Mouse (Mus musculus): ENCODE measurements at regions not wholly inside any gene's neighbourhood (a gene's known extent, or its start where the extent isn't known, plus 50 kb on each side); places are given as distances from the start of the nearest gene placed in this dataset.

DNA sequence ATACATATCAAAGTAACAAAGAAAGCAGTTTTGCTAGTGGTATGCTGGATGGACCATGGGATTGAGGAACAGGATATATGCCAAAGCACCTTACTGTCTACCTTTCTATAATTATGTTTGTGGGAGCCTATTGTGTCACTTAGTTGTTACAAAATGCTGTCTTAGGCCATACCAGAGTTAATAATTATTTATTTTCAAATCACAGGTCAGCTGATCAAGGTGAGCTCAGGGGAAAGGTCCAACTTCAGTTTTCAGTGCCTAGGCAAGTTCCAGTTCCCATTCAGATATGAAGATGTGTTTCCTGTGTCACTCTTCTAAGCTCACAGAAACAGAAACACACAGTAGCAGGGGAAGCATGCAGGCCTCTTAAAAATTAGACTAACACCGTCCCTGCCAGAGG lies 75.5 kb upstream of the Ell2 start:
- no peak for DNase-seq (ENCODE audit: low spot score in 2 of 2)

DNA sequence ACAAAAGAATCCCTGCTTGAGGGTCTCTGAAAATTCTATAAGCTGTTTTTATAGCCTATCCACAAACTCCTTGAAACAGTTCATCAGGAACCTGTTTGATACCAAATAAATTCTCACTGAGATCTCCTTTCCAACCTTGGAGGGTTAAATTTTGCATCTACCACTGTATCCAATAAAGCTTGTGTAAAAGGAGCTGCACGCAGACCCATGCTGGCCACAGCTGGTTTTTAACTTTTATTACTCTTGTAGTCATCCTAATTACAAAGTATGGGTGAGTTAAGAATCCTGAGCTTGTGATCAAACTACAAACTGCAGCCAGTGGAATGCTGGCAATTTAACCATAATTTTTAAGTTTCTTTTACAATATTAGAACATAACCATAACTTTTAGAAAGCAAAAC lies 59.0 kb upstream of the Ell2 start:
- DNase-seq (ENCODE audit: low spot score in 2 of 2) = no peak

GRCm38 (mm10) chr13:75651941-75652340 lies 54.6 kb upstream of the Ell2 start:
- no peak for DNase-seq (ENCODE audit: low spot score in 2 of 2)

GRCm38 (mm10) chr13:75652966-75653365 lies 53.6 kb upstream of the Ell2 start:
- no peak for DNase-seq (ENCODE audit: low spot score in 2 of 2)

Small RNA genes in the stretch of these regions (microRNA-seq; reads per million reads assigned to microRNA genes)
- gene Mir682 = 0 reads per million in 2 experiments
